ENCODE assay signal across 33 mouse cellular contexts in genomic region chr4:116046604-116047003, GRCm38 (mm10).
"Had no signal": no experiment of that assay in that cellular context is flagged by ENCODE, and none has a peak within 500 bp of the region (broad histone marks: within the 10 kb centered on the region; RNA-seq: fewer than 3 reads in every experiment).

No protein-coding gene starts in this region.

- H3K27ac ChIP-seq: heart, embryonic 10.5 days; heart, embryonic 13.5 days; heart, embryonic 15.5 days; hindbrain, embryonic 10.5 days; hindbrain, embryonic 12.5 days; hindbrain, embryonic 13.5 days; hindbrain, embryonic 14.5 days; hindbrain, embryonic 15.5 days; hindbrain, postnatal 0 days; kidney, embryonic 15.5 days; kidney, postnatal 0 days; layer of hippocampus, adult 2 months; left cerebral cortex, adult 2 months had no signal

- H3K4me3 ChIP-seq: heart, embryonic 10.5 days; heart, embryonic 12.5 days; heart, embryonic 13.5 days; heart, embryonic 15.5 days; hindbrain, embryonic 10.5 days; hindbrain, embryonic 12.5 days; hindbrain, embryonic 13.5 days; hindbrain, embryonic 15.5 days; kidney, embryonic 15.5 days; layer of hippocampus, adult 2 months; left cerebral cortex, adult 2 months had no signal

- H3K9ac ChIP-seq: heart, embryonic 12.5 days; heart, embryonic 13.5 days; heart, embryonic 15.5 days; hindbrain, embryonic 12.5 days; hindbrain, embryonic 13.5 days; hindbrain, embryonic 14.5 days; hindbrain, embryonic 15.5 days; kidney, embryonic 15.5 days had no signal

- H3K9me3 ChIP-seq: heart, embryonic 10.5 days; heart, embryonic 12.5 days; heart, embryonic 13.5 days; heart, embryonic 15.5 days; hindbrain, embryonic 10.5 days; hindbrain, embryonic 12.5 days; hindbrain, embryonic 13.5 days; hindbrain, embryonic 15.5 days; kidney, embryonic 15.5 days had no signal

- H3K27me3 ChIP-seq: heart, embryonic 12.5 days; heart, embryonic 13.5 days; heart, embryonic 15.5 days; hindbrain, embryonic 12.5 days; hindbrain, embryonic 13.5 days; hindbrain, embryonic 15.5 days; kidney, embryonic 15.5 days had no signal

- DNase-seq: heart, postnatal 10 days; heart, postnatal 14 days; heart, postnatal 36 days; heart, postnatal 4 days; kidney, adult 11 months; kidney, adult 18-20 months; kidney, adult 2 months; kidney, adult 8-10 months; kidney, adult 9 months; kidney, postnatal 10 days; kidney, postnatal 14 days; kidney, postnatal 25 days; kidney, postnatal 36 days; kidney, postnatal 4 days; layer of hippocampus, adult 9-11 months; layer of hippocampus, postnatal 36 days had no signal

- H3K4me2 ChIP-seq: heart, embryonic 11.5 days; heart, embryonic 12.5 days; heart, embryonic 13.5 days; heart, embryonic 15.5 days; hindbrain, embryonic 12.5 days; hindbrain, embryonic 13.5 days; hindbrain, embryonic 14.5 days; hindbrain, embryonic 15.5 days; kidney, embryonic 15.5 days had no signal

- H3K4me1 ChIP-seq: heart, embryonic 10.5 days; heart, embryonic 12.5 days; heart, embryonic 15.5 days; hindbrain, embryonic 10.5 days; hindbrain, embryonic 12.5 days; hindbrain, embryonic 13.5 days; hindbrain, embryonic 15.5 days; kidney, embryonic 15.5 days had no signal

- ATAC-seq: hindbrain, postnatal 0 days; inflammation-experienced regulatory T-cells, adult 6 months; intestine, embryonic 16.5 days had no signal
